ENCODE assay signal across 13 mouse cellular contexts in the genomic region with DNA sequence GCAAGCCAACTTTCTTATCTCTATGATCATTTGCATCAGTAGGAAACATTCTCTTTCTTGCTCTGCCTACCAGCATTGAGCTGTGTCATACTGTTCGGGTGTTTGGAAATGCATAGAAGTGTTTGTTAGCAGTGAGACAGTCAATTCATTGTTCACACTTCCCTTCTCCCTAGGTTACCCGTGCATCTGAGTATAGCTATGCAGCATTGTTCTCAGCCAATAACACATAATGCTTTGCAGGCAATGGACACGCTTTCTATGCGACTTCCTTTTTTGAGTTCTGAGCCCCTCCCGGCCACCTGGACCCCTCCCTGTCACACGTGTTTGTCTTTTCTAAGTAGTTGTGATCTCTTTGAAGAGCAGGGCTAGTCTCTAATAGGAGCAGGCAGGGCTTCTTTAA.
DNase-seq lines count a peak whose midpoint lies in the region; ATAC-seq and TF ChIP-seq lines count a peak whose summit lies in the region.
"Had no signal": no experiment of that assay in that cellular context is flagged by ENCODE, and none has a peak within 500 bp of the region (broad histone marks: within the 10 kb centered on the region; RNA-seq: fewer than 3 reads in every experiment).

No protein-coding gene starts in this region.

- H3K4me3 ChIP-seq in layer of hippocampus, adult 2 months = no peak overlapping the region
- no peak overlapping the region for H3K4me3 ChIP-seq in forebrain, embryonic 16.5 days (replicated peaks; ENCODE audit: low read length)
- H3K4me3 ChIP-seq: embryonic facial prominence, embryonic 13.5 days; heart, embryonic 15.5 days had no signal

- no peak overlapping the region for H3K4me2 ChIP-seq in forebrain, embryonic 16.5 days (ENCODE audit: low read length)
- H3K4me2 ChIP-seq: embryonic facial prominence, embryonic 13.5 days; heart, embryonic 15.5 days had no signal

- peak overlapping the region; percentile 76 for H3K27ac ChIP-seq in layer of hippocampus, adult 2 months
- H3K27ac ChIP-seq in forebrain, embryonic 16.5 days (ENCODE audit: low read length) = peak overlapping the region; percentile 21

- WGBS in forebrain, embryonic 16.5 days = 55% methylated on average over 6 of the region's 6 CpGs

- peaks cover 32% of the 10 kb centered on the region for H3K4me1 ChIP-seq in forebrain, embryonic 16.5 days (replicated peaks; ENCODE audit: control insufficient read depth, insufficient read depth, low read length)

- H3K36me3 ChIP-seq in forebrain, embryonic 16.5 days (ENCODE audit: control insufficient read depth, insufficient read depth) = no peaks in the 10 kb centered on the region
- no peaks in the 10 kb centered on the region for H3K36me3 ChIP-seq in splenic B cell, adult 2 months (ENCODE audit: control insufficient read depth, insufficient read depth, low read length, poor library complexity, severe bottlenecking)
- H3K36me3 ChIP-seq: embryonic facial prominence, embryonic 13.5 days; heart, embryonic 15.5 days had no signal

- no peaks in the 10 kb centered on the region for H3K27me3 ChIP-seq in forebrain, embryonic 16.5 days (replicated peaks; ENCODE audit: control insufficient read depth, insufficient read depth, low read length)
- H3K27me3 ChIP-seq in splenic B cell, adult 2 months (ENCODE audit: control insufficient read depth, insufficient read depth, low read length, poor library complexity, severe bottlenecking) = no peaks in the 10 kb centered on the region
- H3K27me3 ChIP-seq: embryonic facial prominence, embryonic 13.5 days; heart, embryonic 15.5 days had no signal

- H3K9ac ChIP-seq in forebrain, embryonic 16.5 days (replicated peaks; ENCODE audit: low read depth, low read length) = no peak overlapping the region
- H3K9ac ChIP-seq: embryonic facial prominence, embryonic 13.5 days; heart, embryonic 15.5 days had no signal

- DNase-seq in layer of hippocampus, adult 2 months (ENCODE audit: low spot score in 2 of 2) = no peak
- no peak for DNase-seq in layer of hippocampus, postnatal 36 days
- DNase-seq in thymus, postnatal 14 days = peak; percentile 29
- DNase-seq in thymus, postnatal 25 days = no peak
- peak; percentile 70 for DNase-seq in splenic B cell, adult 2 months (ENCODE audit: low read depth, low spot score)
- no peak for DNase-seq in cerebellum, postnatal 4 days (ENCODE audit: low spot score in 2 of 2)
- DNase-seq: cerebellum, adult 9-11 months; kidney, postnatal 10 days; retina, postnatal 1 day had no signal

- no peaks in the 10 kb centered on the region for H3K9me3 ChIP-seq in forebrain, embryonic 16.5 days (ENCODE audit: control insufficient read depth, low read length)
- H3K9me3 ChIP-seq: embryonic facial prominence, embryonic 13.5 days; heart, embryonic 15.5 days had no signal

- no peak for TF ChIP-seq CTCF in layer of hippocampus, adult 2 months (conservative IDR thresholded peaks at IDR 0.05)

- ATAC-seq in forebrain, embryonic 16.5 days = no peak
- ATAC-seq in erythroid progenitor cell, adult 5-6 weeks (replicated peaks; ENCODE audit: low FRiP score, poor library complexity, severe bottlenecking) = no peak

Comparison
In these comparisons a context has a peak if more than half of its experiments do, and no peak if none do; other contexts are left out.
1. DNase-seq: peak in thymus, postnatal 14 days (single experiment) and splenic B cell, adult 2 months (single experiment); none in layer of hippocampus, adult 2 months (0 of 2), layer of hippocampus, postnatal 36 days (0 of 2), thymus, postnatal 25 days (single experiment) and cerebellum, postnatal 4 days (0 of 2).